Mouse (Mus musculus) liver, embryonic 14.5 days (tissue): ENCODE measurements around the gene Man1a.

Experiments
- CTCF ChIP-seq: IDR thresholded peaks from 2 replicates; pipeline ENCODE4 v1.5.1; 2016; ENCODE audit warnings: antibody characterized with exemption, low read depth, control low read depth
- EP300 ChIP-seq: IDR thresholded peaks from 2 replicates; pipeline ENCODE4 v1.6.1; 2016; ENCODE audit warnings: antibody characterized with exemption, low read depth

- no peak for TF ChIP-seq EP300
- TF ChIP-seq CTCF = no peak
Measured at GRCm38 (mm10) chr10:54061159-54061558, 15.2 kb downstream of the Man1a start.
